Mouse (Mus musculus) embryo, embryonic 10 days (tissue): ENCODE results near the gene Nyap1.

Experiments used
- DNase-seq: peaks from one replicate; pipeline ENCODE4 v3.0.0-alpha.2; 2015; ENCODE audit warnings: low spot score

Nyap1 gene

GRCm38 (mm10) chr5:137741023-137741931 is at the start of gene Nyap1:
Gene Nyap1 (minus strand): TSS chr5:137741607.
- DNase-seq: peak; percentile 73

- DNase-seq: no peak
Measured at GRCm38 (mm10) chr5:137788946-137789531, 47.6 kb upstream of the Nyap1 start.

GRCm38 (mm10) chr5:137788171-137788570 is 46.8 kb upstream of the Nyap1 start:
- DNase-seq: no peak

GRCm38 (mm10) chr5:137787151-137787928 is 45.9 kb upstream of the Nyap1 start, which contains the start of the genes Mepce and Zcwpw1:
Gene Mepce (minus strand): TSS chr5:137787655.
Gene Zcwpw1 (plus strand): TSS chr5:137787798.
- DNase-seq: peak; percentile 98

GRCm38 (mm10) chr5:137786109-137786942 is 44.9 kb upstream of the Nyap1 start:
- peak; percentile 100 for DNase-seq

GRCm38 (mm10) chr5:137785164-137786031 is 44.0 kb upstream of the Nyap1 start:
- DNase-seq: peak; percentile 38

- no peak for DNase-seq
Measured at GRCm38 (mm10) chr5:137784546-137784945, 43.1 kb upstream of the Nyap1 start.

GRCm38 (mm10) chr5:137783901-137784540 is 42.6 kb upstream of the Nyap1 start:
- DNase-seq: no peak

GRCm38 (mm10) chr5:137782776-137783522 is 41.5 kb upstream of the Nyap1 start:
- no peak for DNase-seq

GRCm38 (mm10) chr5:137781661-137782060 is 40.3 kb upstream of the Nyap1 start:
- no peak for DNase-seq

GRCm38 (mm10) chr5:137779053-137779933 is 37.9 kb upstream of the Nyap1 start:
- peak; percentile 50 for DNase-seq

- DNase-seq: peak; percentile 100
Measured at GRCm38 (mm10) chr5:137778635-137779034, 37.2 kb upstream of the Nyap1 start, which contains the start of gene Ppp1r35. Gene Ppp1r35 (plus strand): TSS chr5:137778849.

GRCm38 (mm10) chr5:137777267-137777845 is 35.9 kb upstream of the Nyap1 start:
- DNase-seq: no peak

- DNase-seq: no peak
Measured at GRCm38 (mm10) chr5:137776408-137776918, 35.1 kb upstream of the Nyap1 start.

GRCm38 (mm10) chr5:137775587-137776290 is 34.3 kb upstream of the Nyap1 start:
- no peak for DNase-seq

GRCm38 (mm10) chr5:137772755-137773154 is 31.3 kb upstream of the Nyap1 start:
- DNase-seq: no peak

GRCm38 (mm10) chr5:137770709-137771108 is 29.3 kb upstream of the Nyap1 start:
- peak; percentile 82 for DNase-seq
